Mouse (Mus musculus) testis, postnatal 14 days (tissue): ENCODE results near the gene Treml1.
A peak's percentile ranks its signal among the peaks of the same experiment; 100 is the strongest.

ENCODE experiments used
- DNase-seq: peaks from one replicate; pipeline ENCODE4 v3.0.0; 2021; ENCODE audit warnings: low spot score

The Treml1 gene

GRCm38 (mm10) chr17:48409380-48410298 lies 49.9 kb downstream of the Treml1 start, which contains the start of the genes Nfya and Oard1:
Gene Nfya (minus strand): TSS chr17:48409906.
Gene Oard1 (plus strand): TSS chr17:48410014.
- DNase-seq, result peak; percentile 100

GRCm38 (mm10) chr17:48410299-48410785 lies 50.6 kb downstream of the Treml1 start:
- DNase-seq, result no peak

GRCm38 (mm10) chr17:48411241-48411640 lies 51.5 kb downstream of the Treml1 start:
- no peak for DNase-seq

- no peak for DNase-seq
Observed at GRCm38 (mm10) chr17:48416011-48416410, 56.3 kb downstream of the Treml1 start.
